Mouse (Mus musculus): Measurements from ENCODE around the gene Ssc5d.

DNA sequence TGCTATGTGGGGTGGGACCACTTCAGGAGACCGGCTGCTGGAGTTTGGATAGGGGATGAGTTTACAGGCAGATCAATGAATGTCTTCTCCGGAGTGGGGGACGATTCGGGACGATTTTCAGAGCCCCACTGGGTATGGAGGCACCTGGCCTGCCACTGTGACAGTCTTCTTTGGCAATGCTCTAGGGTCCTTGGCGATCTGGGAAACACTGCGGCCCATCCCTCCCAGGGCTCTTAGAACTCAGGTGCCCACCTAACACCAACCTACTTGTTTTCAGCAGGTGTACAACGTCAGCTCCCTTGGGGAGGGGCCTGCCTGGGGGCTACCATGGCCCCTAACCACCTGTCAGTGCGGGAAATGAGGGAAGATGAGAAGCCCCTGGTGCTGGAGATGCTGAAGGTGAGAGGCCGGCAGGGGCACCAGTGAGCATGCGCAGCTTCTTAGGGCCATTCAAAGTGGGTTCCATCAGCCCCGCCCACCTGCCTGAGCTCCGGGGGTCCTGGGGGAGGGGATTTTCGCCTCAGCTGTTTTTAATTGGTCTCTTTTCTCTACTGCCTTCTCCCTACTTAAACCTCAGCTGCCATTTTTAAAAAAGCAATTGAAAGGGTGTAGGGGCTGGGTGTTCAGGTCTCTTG is 2.5 kb upstream of the Ssc5d start:
- no peak for TF ChIP-seq EP300 (IDR thresholded peaks at IDR 0.05; ENCODE audit: low read length)
- peak in 1 of 2 experiments; percentile 23; a peak in 2 of 4 replicates for TF ChIP-seq CTCF (conservative IDR thresholded peaks at IDR 0.05 in 1 of 2, IDR thresholded peaks at IDR 0.05 in 1 of 2; ENCODE audit: low read depth in 2 of 2, low read length in 2 of 2)
- TF ChIP-seq TCF12 (IDR thresholded peaks at IDR 0.05; ENCODE audit: low read depth, low read length) = no peak
